Mouse (Mus musculus): ENCODE measurements around the gene Xrra1. TPM values are rescaled to one million over a fixed set of nuclear protein-coding genes. Genes with fewer than 3 reads are reported as not detected.

Gene Xrra1
- total and polyA plus RNA-seq, 3 experiments, result 0.58 to 1.2 TPM; not detected in 1

DNA sequence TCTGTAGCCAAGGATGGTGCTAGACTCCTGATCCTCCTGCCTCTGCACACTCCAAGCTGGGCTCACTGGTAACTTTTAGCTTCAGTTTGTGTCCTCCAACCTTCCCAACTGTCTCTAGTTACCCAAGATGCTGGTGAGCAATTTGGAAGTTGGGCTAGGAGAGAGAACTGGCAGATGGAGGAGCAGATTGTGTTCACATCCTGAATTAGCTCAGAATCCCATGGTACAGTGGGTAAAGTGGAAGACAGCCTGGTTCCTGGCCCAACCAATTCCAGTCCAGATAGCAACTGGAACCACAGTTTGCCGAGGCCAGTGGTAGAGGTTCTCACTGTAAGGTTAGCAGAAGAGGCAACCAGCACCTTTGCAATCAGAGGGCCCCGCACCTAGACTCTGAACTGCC lies 60.2 kb downstream of the Xrra1 start:
- no peaks in the 10 kb centered on the region for H3K36me3 ChIP-seq (ENCODE audit: control insufficient read depth in 1 of 2, insufficient read depth in 2 of 2, low read length in 2 of 2)
- no peaks in the 10 kb centered on the region for H3K4me1 ChIP-seq (ENCODE audit: control insufficient read depth in 1 of 2, insufficient read depth in 2 of 2, low read length in 2 of 2)
- no peak overlapping the region for H3K4me3 ChIP-seq (ENCODE audit: control insufficient read depth in 1 of 2, insufficient read depth in 1 of 2, low read depth in 2 of 2, low read length in 2 of 2)
- no peak overlapping the region for H3K9ac ChIP-seq (ENCODE audit: control insufficient read depth, low read depth, low read length, poor library complexity, severe bottlenecking)
- no peaks in the 10 kb centered on the region for H3K9me3 ChIP-seq (replicated peaks; ENCODE audit: insufficient read depth, low read length)
- no peaks in the 10 kb centered on the region for H3K27me3 ChIP-seq (ENCODE audit: control insufficient read depth in 1 of 2, insufficient read depth in 2 of 2, low read length in 2 of 2)
- H3K27ac ChIP-seq (ENCODE audit: control insufficient read depth, low read depth, low read length), result no peak overlapping the region
- no peak for TF ChIP-seq MAZ (IDR thresholded peaks at IDR 0.05; ENCODE audit: low read depth, low read length)
- TF ChIP-seq MAX (IDR thresholded peaks at IDR 0.05; ENCODE audit: low read length), result no peak
- TF ChIP-seq BHLHE40 (IDR thresholded peaks at IDR 0.05; ENCODE audit: borderline replicate concordance, low read depth, low read length), result no peak
- no peaks in the 10 kb centered on the region for H3K79me2 ChIP-seq (ENCODE audit: control insufficient read depth, insufficient read depth, low read length, poor library complexity)
- no peak for DNase-seq (ENCODE audit: low read depth, low spot score)

DNA sequence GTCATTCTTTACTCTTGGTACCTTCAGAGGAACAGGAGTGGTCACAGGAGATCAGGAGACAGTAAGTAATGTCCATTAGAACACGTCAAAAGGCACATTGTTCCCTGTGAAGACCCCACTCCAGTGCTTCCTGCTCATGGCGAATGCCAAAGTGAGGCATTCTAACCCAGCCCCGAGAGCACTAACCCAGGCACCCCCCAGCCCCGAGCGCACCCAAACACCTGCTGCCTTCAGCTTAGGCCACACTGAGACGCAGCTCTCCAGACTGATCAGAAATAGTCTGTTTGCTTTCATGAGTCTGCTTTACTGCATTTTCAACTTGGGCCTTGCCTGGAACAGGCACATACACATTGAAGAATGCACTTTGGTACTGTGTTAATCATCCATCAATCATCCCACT lies 61.1 kb downstream of the Xrra1 start:
- Histone ChIP-seq H3K9me3 (replicated peaks; ENCODE audit: insufficient read depth, low read length) (no peaks in the 10 kb centered on the region), H3K9ac (ENCODE audit: control insufficient read depth, low read depth, low read length, poor library complexity, severe bottlenecking) (no peak overlapping the region), H3K4me3 (ENCODE audit: control insufficient read depth in 1 of 2, insufficient read depth in 1 of 2, low read depth in 2 of 2, low read length in 2 of 2) (no peak overlapping the region), H3K27ac (ENCODE audit: control insufficient read depth, low read depth, low read length) (no peak overlapping the region), H3K4me1 (ENCODE audit: control insufficient read depth in 1 of 2, insufficient read depth in 2 of 2, low read length in 2 of 2) (no peaks in the 10 kb centered on the region), H3K79me2 (ENCODE audit: control insufficient read depth, insufficient read depth, low read length, poor library complexity) (no peaks in the 10 kb centered on the region), H3K27me3 (ENCODE audit: control insufficient read depth in 1 of 2, insufficient read depth in 2 of 2, low read length in 2 of 2) (no peaks in the 10 kb centered on the region), H3K36me3 (ENCODE audit: control insufficient read depth in 1 of 2, insufficient read depth in 2 of 2, low read length in 2 of 2) (0 out of 4 replicates have a peak, but pooled peaks cover 0 to 1% of the 10 kb centered on the region in 2 experiments)
- DNase-seq (ENCODE audit: low read depth, low spot score), result no peak
- TF ChIP-seq ZC3H11A (IDR thresholded peaks at IDR 0.05; ENCODE audit: low read depth, low read length) (no peak), SMC3 (IDR thresholded peaks at IDR 0.05; ENCODE audit: low read depth, low read length) (no peak), ZMIZ1 (IDR thresholded peaks at IDR 0.05; ENCODE audit: low read depth, low read length) (no peak), GATA1 (IDR thresholded peaks at IDR 0.05; ENCODE audit: low read depth, low read length) (no peak), ETS1 (IDR thresholded peaks at IDR 0.05; ENCODE audit: low read depth, low read length) (no peak)

- H3K27me3 ChIP-seq (ENCODE audit: control insufficient read depth in 1 of 2, insufficient read depth in 2 of 2, low read length in 2 of 2), result no peaks in the 10 kb centered on the region
- no peaks in the 10 kb centered on the region for H3K79me2 ChIP-seq (ENCODE audit: control insufficient read depth, insufficient read depth, low read length, poor library complexity)
- no peak overlapping the region for H3K9ac ChIP-seq (ENCODE audit: control insufficient read depth, low read depth, low read length, poor library complexity, severe bottlenecking)
- no peak overlapping the region for H3K4me3 ChIP-seq (ENCODE audit: control insufficient read depth in 1 of 2, insufficient read depth in 1 of 2, low read depth in 2 of 2, low read length in 2 of 2)
- H3K36me3 ChIP-seq (ENCODE audit: control insufficient read depth in 1 of 2, insufficient read depth in 2 of 2, low read length in 2 of 2), result peaks cover 0 to 1% of the 10 kb centered on the region in 2 experiments; a peak in 1 of 4 replicates
- TF ChIP-seq SIN3A (IDR thresholded peaks at IDR 0.05; ENCODE audit: low read length) (no peak), CHD1 (IDR thresholded peaks at IDR 0.05; ENCODE audit: low read depth, low read length) (no peak)
- no peak for DNase-seq (ENCODE audit: low read depth, low spot score)
- H3K27ac ChIP-seq (ENCODE audit: control insufficient read depth, low read depth, low read length), result no peak overlapping the region
- no peaks in the 10 kb centered on the region for H3K9me3 ChIP-seq (replicated peaks; ENCODE audit: insufficient read depth, low read length)
- H3K4me1 ChIP-seq (ENCODE audit: control insufficient read depth in 1 of 2, insufficient read depth in 2 of 2, low read length in 2 of 2), result no peaks in the 10 kb centered on the region
These were observed 61.5 kb downstream of the Xrra1 start for GRCm38 (mm10) chr7:99920416-99920815.

Measured in MEL (cell line).